Mouse (Mus musculus): Measurements from ENCODE around the gene Galnt13. TPM values are rescaled to one million over a fixed set of nuclear protein-coding genes. Genes with fewer than 3 reads are reported as not detected.
"Not testable (repeated sequence)": the region's sequence is repeated elsewhere in the genome, so short reads cannot be mapped to it uniquely, and the experiment has no call there.

Gene Galnt13
- polyA plus RNA-seq, 1 experiment = not detected

- no peak for DNase-seq (ENCODE audit: low read depth, low spot score)
- WGBS = 86% methylated on average over 7 of the region's 7 CpGs
Measured at GRCm38 (mm10) chr2:54906282-54907060, 470.4 kb downstream of the Galnt13 start.

- WGBS = 68% methylated on average over 1 of the region's 1 CpGs
- no peak for DNase-seq (ENCODE audit: low read depth, low spot score)
Measured at GRCm38 (mm10) chr2:54915088-54915670, 479.1 kb downstream of the Galnt13 start.

- DNase-seq (ENCODE audit: low read depth, low spot score) = no peak
- WGBS = 70% methylated on average over 3 of the region's 3 CpGs
Measured at GRCm38 (mm10) chr2:54936369-54936768, 500.3 kb downstream of the Galnt13 start.

- DNase-seq (ENCODE audit: low read depth, low spot score) = no peak
Measured at GRCm38 (mm10) chr2:54937306-54937705, 501.2 kb downstream of the Galnt13 start.

GRCm38 (mm10) chr2:54938075-54938474 lies 502.0 kb downstream of the Galnt13 start:
- DNase-seq (ENCODE audit: low read depth, low spot score) = no peak

GRCm38 (mm10) chr2:54943386-54943785 lies 507.3 kb downstream of the Galnt13 start:
- 92% methylated on average over 1 of the region's 1 CpGs for WGBS
- DNase-seq (ENCODE audit: low read depth, low spot score) = no peak

GRCm38 (mm10) chr2:54983839-54984238 lies 547.7 kb downstream of the Galnt13 start:
- WGBS = 89% methylated on average over 1 of the region's 1 CpGs
- no peak for DNase-seq (ENCODE audit: low read depth, low spot score)

- WGBS = no CpG with 5 or more reads among the region's 5 CpGs
- DNase-seq (ENCODE audit: low read depth, low spot score) = not testable (repeated sequence)
Measured at GRCm38 (mm10) chr2:55022539-55022938, 586.4 kb downstream of the Galnt13 start.

GRCm38 (mm10) chr2:55034610-55035009 lies 598.5 kb downstream of the Galnt13 start:
- DNase-seq (ENCODE audit: low read depth, low spot score) = no peak
- WGBS = 50% methylated on average over 3 of the region's 3 CpGs

- no peak for DNase-seq (ENCODE audit: low read depth, low spot score)
- 77% methylated on average over 7 of the region's 7 CpGs for WGBS
Measured at GRCm38 (mm10) chr2:55065469-55066315, 629.6 kb downstream of the Galnt13 start.

- no peak for DNase-seq (ENCODE audit: low read depth, low spot score)
- 90% methylated on average over 2 of the region's 2 CpGs for WGBS
Measured at GRCm38 (mm10) chr2:55085580-55085979, 649.5 kb downstream of the Galnt13 start.

GRCm38 (mm10) chr2:55088034-55088433 lies 651.9 kb downstream of the Galnt13 start:
- WGBS = 97% methylated on average over 1 of the region's 1 CpGs
- no peak for DNase-seq (ENCODE audit: low read depth, low spot score)

GRCm38 (mm10) chr2:55090332-55090731 lies 654.2 kb downstream of the Galnt13 start:
- DNase-seq (ENCODE audit: low read depth, low spot score) = no peak
- 16% methylated on average over 3 of the region's 3 CpGs for WGBS

- 69% methylated on average over 4 of the region's 4 CpGs for WGBS
- DNase-seq (ENCODE audit: low read depth, low spot score) = no peak
Measured at GRCm38 (mm10) chr2:55091495-55091894, 655.4 kb downstream of the Galnt13 start.

GRCm38 (mm10) chr2:55099100-55099499 lies 663.0 kb downstream of the Galnt13 start:
- DNase-seq (ENCODE audit: low read depth, low spot score) = no peak
- WGBS = 58% methylated on average over 1 of the region's 1 CpGs

- 62% methylated on average over 5 of the region's 5 CpGs for WGBS
- no peak for DNase-seq (ENCODE audit: low read depth, low spot score)
Measured at GRCm38 (mm10) chr2:55101279-55101678, 665.2 kb downstream of the Galnt13 start.

- no peak for DNase-seq (ENCODE audit: low read depth, low spot score)
- WGBS = 95% methylated on average over 5 of the region's 5 CpGs
Measured at GRCm38 (mm10) chr2:55103521-55103920, 667.4 kb downstream of the Galnt13 start.

GRCm38 (mm10) chr2:55107828-55108227 lies 671.7 kb downstream of the Galnt13 start:
- WGBS = 77% methylated on average over 3 of the region's 3 CpGs

GRCm38 (mm10) chr2:55153089-55153488 lies 717.0 kb downstream of the Galnt13 start:
- DNase-seq (ENCODE audit: low read depth, low spot score) = no peak

More at GRCm38 (mm10) chr2:55107828-55108227, 671.7 kb downstream of the Galnt13 start:
- DNase-seq (ENCODE audit: low read depth, low spot score) = no peak

GRCm38 (mm10) chr2:55164781-55165180 lies 728.7 kb downstream of the Galnt13 start:
- no peak for DNase-seq (ENCODE audit: low read depth, low spot score)
- WGBS = 46% methylated on average over 3 of the region's 3 CpGs
